8 mouse cellular contexts compared by ENCODE assay signal in genomic region chr12:40036666-40037065, GRCm38 (mm10). TPM values are rescaled to one million over a fixed set of nuclear protein-coding genes. Genes with fewer than 3 reads are reported as not detected.
DNase-seq lines count a peak whose midpoint lies in the region; ATAC-seq and TF ChIP-seq lines count a peak whose summit lies in the region.

No protein-coding gene starts in this region.

- H3K4me3 ChIP-seq in cerebellum, adult 2 months (replicated peaks; ENCODE audit: insufficient read depth, low read depth, low read length) = peak overlapping the region; percentile 76
- peak overlapping the region; percentile 93 for H3K4me3 ChIP-seq in heart, embryonic 11.5 days (ENCODE audit: low read depth, low read length)
- H3K4me3 ChIP-seq in kidney, postnatal 0 days (replicated peaks; ENCODE audit: low read depth, low read length) = peak overlapping the region; percentile 87
- H3K4me3 ChIP-seq in macrophage (ENCODE audit: inconsistent target) = peak overlapping the region; percentile 94

- H3K9ac ChIP-seq in heart, embryonic 11.5 days (ENCODE audit: low read depth, low read length) = peak overlapping the region; percentile 80
- H3K9ac ChIP-seq in kidney, postnatal 0 days (ENCODE audit: low read depth, low read length) = peak overlapping the region; percentile 80

- DNase-seq in cerebellum, adult 2 months = peak; percentile 11 to 18
- no peak for DNase-seq in cerebellum, postnatal 4 days (ENCODE audit: low spot score in 2 of 2)
- DNase-seq in brain, adult 2 months (ENCODE audit: low read depth, low spot score) = peak; percentile 32
- DNase-seq in kidney, postnatal 0 days (ENCODE audit: low spot score) = peak; percentile 54
- peak; percentile 41 for DNase-seq in testis, postnatal 10 days (ENCODE audit: low spot score)
- no peak for DNase-seq in right cerebral cortex, adult 18-20 months

- TF ChIP-seq CTCF in cerebellum, adult 2 months (IDR thresholded peaks at IDR 0.05; ENCODE audit: borderline replicate concordance, insufficient read depth, low read depth, low read length) = no peak
- no peak for TF ChIP-seq CTCF in kidney, postnatal 0 days (IDR thresholded peaks at IDR 0.05; ENCODE audit: low read depth)

- no peaks in the 10 kb centered on the region for H3K79me2 ChIP-seq in macrophage (ENCODE audit: inconsistent target)

- peak overlapping the region; percentile 5; the same call in 1 of the 2 replicates for H3K27ac ChIP-seq in cerebellum, adult 2 months (ENCODE audit: insufficient read depth, low read length)
- peak overlapping the region; percentile 83 for H3K27ac ChIP-seq in heart, embryonic 11.5 days (ENCODE audit: low read depth, low read length)
- peak overlapping the region; percentile 75 for H3K27ac ChIP-seq in kidney, postnatal 0 days
- peak overlapping the region; percentile 60 for H3K27ac ChIP-seq in macrophage

- H3K36me3 ChIP-seq in heart, embryonic 11.5 days (ENCODE audit: control insufficient read depth, insufficient read depth, low read length) = no peaks in the 10 kb centered on the region
- H3K36me3 ChIP-seq in kidney, postnatal 0 days (ENCODE audit: insufficient read depth, low read length) = no peaks in the 10 kb centered on the region
- H3K36me3 ChIP-seq in macrophage (ENCODE audit: inconsistent target) = no peaks in the 10 kb centered on the region

- H3K27me3 ChIP-seq in cerebellum, adult 2 months (ENCODE audit: control insufficient read depth, insufficient read depth, low read length) = peaks cover 1% of the 10 kb centered on the region; the same call in 1 of the 2 replicates
- H3K27me3 ChIP-seq in heart, embryonic 11.5 days (ENCODE audit: control insufficient read depth, insufficient read depth, low read length) = no peaks in the 10 kb centered on the region
- H3K27me3 ChIP-seq in kidney, postnatal 0 days (ENCODE audit: insufficient read depth, low read length) = no peaks in the 10 kb centered on the region

- H3K4me2 ChIP-seq in heart, embryonic 11.5 days = peak overlapping the region; percentile 82
- H3K4me2 ChIP-seq in kidney, postnatal 0 days (ENCODE audit: low read length) = peak overlapping the region; percentile 80

- 2% methylated on average over 11 of the region's 11 CpGs for WGBS in cerebellum, adult 2 months
- WGBS in heart, embryonic 11.5 days (ENCODE audit: insufficient replicate concordance) = 4% methylated on average over 11 of the region's 11 CpGs
- WGBS in kidney, postnatal 0 days = 3% methylated on average over 11 of the region's 11 CpGs
- 0% methylated on average over 11 of the region's 11 CpGs for WGBS in macrophage (ENCODE audit: missing documents)

- TF ChIP-seq POLR2A in cerebellum, adult 2 months (IDR thresholded peaks at IDR 0.05; ENCODE audit: borderline replicate concordance, insufficient read depth, low read length) = no peak

- ATAC-seq in heart, embryonic 11.5 days (replicated peaks; ENCODE audit: insufficient number of reproducible peaks, low FRiP score, low TSS enrichment) = no peak
- ATAC-seq in kidney, postnatal 0 days (replicated peaks; ENCODE audit: low FRiP score, low read depth) = no peak

- H3K4me1 ChIP-seq in cerebellum, adult 2 months (ENCODE audit: control insufficient read depth, insufficient read depth, low read length) = no peaks in the 10 kb centered on the region
- peaks cover 4% of the 10 kb centered on the region; the same call in 1 of the 2 replicates for H3K4me1 ChIP-seq in heart, embryonic 11.5 days (ENCODE audit: control insufficient read depth, insufficient read depth, low read length)
- H3K4me1 ChIP-seq in kidney, postnatal 0 days (replicated peaks; ENCODE audit: insufficient read depth, low read length) = no peaks in the 10 kb centered on the region; the same call in 1 of the 2 replicates

- H3K9me3 ChIP-seq in heart, embryonic 11.5 days (replicated peaks; ENCODE audit: control insufficient read depth, low read length) = no peaks in the 10 kb centered on the region
- H3K9me3 ChIP-seq in kidney, postnatal 0 days (replicated peaks; ENCODE audit: low read length) = no peaks in the 10 kb centered on the region

RNA-seq across cellular contexts. Expression of gene Arl4a, which starts 1.2 kb away (rescaled TPM):
- 24.0 and 25.4 TPM in 2 replicates for polyA plus RNA-seq in cerebellum, adult 2 months (2012; rRNA removed)
- 35.5 and 36.4 TPM in 2 replicates for polyA plus RNA-seq in heart, embryonic 11.5 days (2014; fragmentation: Nextera tagmentation; extraction: Ambion mirVana)
- 64.4 and 65.3 TPM in 2 replicates for polyA plus RNA-seq in kidney, postnatal 0 days (2015; fragmentation: Nextera tagmentation; extraction: Ambion mirVana)
- total RNA-seq in macrophage (2018; cell fraction: chromatin; rRNA removed) = 10 to 100 TPM in 6 of 26 experiments, 1 to 10 TPM in 20; 4.5 to 15.3 (median 7.9) TPM
- total RNA-seq in macrophage (2018; cell fraction: cytosol; rRNA removed) = 10 to 100 TPM in 18 of 26 experiments, 1 to 10 TPM in 8; 7.4 to 16.8 (median 11.7) TPM
- total RNA-seq in macrophage (2018; cell fraction: nucleus; rRNA removed) = 10 to 100 TPM in 17 of 26 experiments, 1 to 10 TPM in 9; 4.3 to 26.5 (median 12.3) TPM
- 8.2 to 12.8 TPM (median 10.7 TPM) in 3 replicates for polyA plus RNA-seq in macrophage (2018)

Comparison
In these comparisons a context has a peak if more than half of its experiments do, and no peak if none do; other contexts are left out.
1. DNase-seq: peak in cerebellum, adult 2 months (2 of 2), brain, adult 2 months (single experiment), kidney, postnatal 0 days (single experiment) and testis, postnatal 10 days (single experiment); none in cerebellum, postnatal 4 days (0 of 2) and right cerebral cortex, adult 18-20 months (single experiment).
2. H3K27ac ChIP-seq: peak in every context shown above with its lines; median percentile 83 in heart, embryonic 11.5 days; 75 in kidney, postnatal 0 days; 60 in macrophage; 5 in cerebellum, adult 2 months.
3. Peak in every context shown above with its lines, with median percentiles within 50 percentile points of each other: H3K4me3 ChIP-seq.